Mouse (Mus musculus) erythroid progenitor cell, adult 5-6 weeks (primary cell): ENCODE data around the gene Ldlrad1. TPM values are rescaled to one million over a fixed set of nuclear protein-coding genes. Genes with fewer than 3 reads are reported as not detected.
A peak's percentile ranks its signal among the peaks of the same experiment; 100 is the strongest.

Experiments used
- ATAC-seq: replicated peaks from 2 replicates; pipeline ENCODE4 v1.8.0; 2016; ENCODE audit warnings: moderate number of reproducible peaks, mild to moderate bottlenecking, moderate TSS enrichment, inconsistent platforms; ENCODE audit not compliant: poor library complexity, low FRiP score, severe bottlenecking
- total RNA-seq, 2 experiments: library from RNA; stranded (forward) in 1 of 2; stranded (reverse) in 1 of 2; fragments of 150-400 nt in 1 of 2; fragments of 186-747, 209-891 nt in 1 of 2; gene quantifications; 2 replicates each; pipeline versions ENCODE4 v1.2.3 to v1.2.4; 2015 to 2017; ENCODE audit warnings: low replicate concordance in 2 of 2

The Ldlrad1 gene
- total RNA-seq, 2 experiments from 2014 or later, result 3.2 TPM; not detected in 1

GRCm38 (mm10) chr4:107252522-107252921, 43.5 kb downstream of the Ldlrad1 start:
- ATAC-seq, result no peak

DNA sequence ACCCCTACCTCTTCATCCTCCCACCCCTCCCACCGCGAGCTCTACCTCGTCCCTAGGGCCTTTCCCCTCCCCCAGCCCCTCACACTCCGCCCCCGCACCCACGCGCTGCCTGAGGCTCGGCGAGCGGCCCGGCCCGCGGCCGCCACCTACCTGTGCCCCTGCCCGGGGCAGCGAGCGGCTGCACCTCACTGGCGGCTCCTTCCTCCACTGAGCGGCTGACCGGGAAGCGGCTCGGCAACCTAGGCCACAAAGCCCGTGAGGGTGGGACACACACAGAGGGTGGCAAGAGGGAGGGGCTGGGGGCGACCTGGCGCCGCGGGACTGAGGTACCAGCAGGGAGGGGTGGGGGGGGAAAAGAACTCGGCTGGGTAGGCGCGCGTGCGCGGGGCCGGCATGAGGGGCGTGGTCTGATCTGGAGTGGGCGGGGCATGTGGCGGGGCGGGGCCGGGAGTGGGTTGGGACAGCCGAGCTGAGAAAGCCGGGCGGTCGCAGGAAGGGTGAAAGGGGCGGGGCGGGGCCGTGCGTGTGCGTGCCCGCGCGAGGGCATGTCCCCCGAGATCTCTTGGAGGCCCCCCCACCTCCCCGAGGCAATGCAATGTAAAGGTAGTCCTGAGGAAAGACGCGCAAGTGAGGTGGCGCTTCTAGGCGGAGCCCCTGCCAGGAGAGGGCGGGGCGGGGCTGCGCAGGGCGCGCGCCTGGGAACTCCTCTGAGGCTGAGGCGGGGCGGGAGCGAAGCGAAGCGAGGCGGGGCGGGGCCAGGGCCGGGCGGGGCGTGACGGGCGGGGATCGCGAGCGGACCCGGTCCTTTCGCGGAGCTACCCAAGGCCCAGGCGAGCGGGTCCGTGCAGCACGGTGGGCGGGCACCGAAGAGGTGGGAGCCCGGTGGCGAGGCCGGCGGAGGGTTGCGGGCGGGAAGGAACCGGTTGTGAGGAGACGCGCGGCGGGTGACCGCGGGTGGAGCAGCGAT, 44.4 kb downstream of the Ldlrad1 start, which contains the start of the genes Lrrc42 and Hspb11:
TSS of gene Lrrc42 (minus strand) at position 408 of the 967 bp plus-strand sequence.
TSS of gene Hspb11 (plus strand) at position 469 of the 967 bp plus-strand sequence.
- ATAC-seq, result peak; percentile 87

DNA sequence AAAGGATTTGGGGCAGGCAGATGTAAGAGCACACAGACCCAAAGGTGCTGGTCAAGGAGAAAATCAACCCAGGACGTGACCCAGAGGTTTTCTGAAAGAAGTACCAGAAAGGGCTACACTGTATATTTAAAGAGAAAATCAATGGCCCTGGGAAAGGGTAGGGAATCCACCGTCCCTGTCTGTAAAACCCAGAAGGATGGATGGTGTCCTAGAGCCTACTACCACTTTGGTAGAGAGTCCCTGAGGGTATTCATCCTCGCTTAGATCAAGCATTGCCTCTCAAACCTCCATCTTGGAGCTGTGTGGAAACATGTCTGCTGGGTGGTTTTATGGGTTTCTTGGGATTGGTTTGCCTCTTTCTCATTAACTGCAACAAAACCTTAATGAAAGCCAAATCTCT, 45.4 kb downstream of the Ldlrad1 start:
- ATAC-seq, result no peak

GRCm38 (mm10) chr4:107260001-107260400, 51.0 kb downstream of the Ldlrad1 start:
- no peak for ATAC-seq

Other genes with a start within 250 kb of the Ldlrad1 start
- gene Mrpl37, start 142.3 kb upstream of the Ldlrad1 start, total RNA-seq (2015; ENCODE audit: low replicate concordance), result 13.4 and 24.9 TPM in 2 replicates
- gene Mrpl37, start 142.3 kb upstream of the Ldlrad1 start, total RNA-seq (2017; ENCODE audit: low replicate concordance), result 11.0 and 14.3 TPM in 2 replicates
- gene Cyb5rl, start 142.2 kb upstream of the Ldlrad1 start, total RNA-seq (2015; ENCODE audit: low replicate concordance), result 0.36 TPM in 1 of 2 replicates, not detected in the other
- gene Cyb5rl, start 142.2 kb upstream of the Ldlrad1 start, total RNA-seq (2017; ENCODE audit: low replicate concordance), result 0.15 TPM in 1 of 2 replicates, not detected in the other
- not detected in 2 replicates for gene Cdcp2, start 112.3 kb upstream of the Ldlrad1 start, total RNA-seq (2015; ENCODE audit: low replicate concordance)
- not detected in 2 replicates for gene Cdcp2, start 112.3 kb upstream of the Ldlrad1 start, total RNA-seq (2017; ENCODE audit: low replicate concordance)
- 181 and 214 TPM in 2 replicates for gene Tmem59, start 30.8 kb upstream of the Ldlrad1 start, total RNA-seq (2015; ENCODE audit: low replicate concordance)
- gene Tmem59, start 30.8 kb upstream of the Ldlrad1 start, total RNA-seq (2017; ENCODE audit: low replicate concordance), result 134 and 191 TPM in 2 replicates
- gene Tceanc2, start 30.1 kb upstream of the Ldlrad1 start, total RNA-seq (2015; ENCODE audit: low replicate concordance), result 13.4 and 14.4 TPM in 2 replicates
- gene Tceanc2, start 30.1 kb upstream of the Ldlrad1 start, total RNA-seq (2017; ENCODE audit: low replicate concordance), result 7.6 and 48.4 TPM in 2 replicates
- 8.4 and 15.9 TPM in 2 replicates for gene Lrrc42, start 44.4 kb downstream of the Ldlrad1 start, total RNA-seq (2015; ENCODE audit: low replicate concordance)
- 8.2 and 22.2 TPM in 2 replicates for gene Lrrc42, start 44.4 kb downstream of the Ldlrad1 start, total RNA-seq (2017; ENCODE audit: low replicate concordance)
- gene Hspb11, start 44.4 kb downstream of the Ldlrad1 start, total RNA-seq (2015; ENCODE audit: low replicate concordance), result 1.3 and 3.6 TPM in 2 replicates
- 5.0 and 11.8 TPM in 2 replicates for gene Hspb11, start 44.4 kb downstream of the Ldlrad1 start, total RNA-seq (2017; ENCODE audit: low replicate concordance)
- not detected in 2 replicates for gene Dio1, start 98.0 kb downstream of the Ldlrad1 start, total RNA-seq (2015; ENCODE audit: low replicate concordance)
- not detected in 2 replicates for gene Dio1, start 98.0 kb downstream of the Ldlrad1 start, total RNA-seq (2017; ENCODE audit: low replicate concordance)
- 5.0 and 34.6 TPM in 2 replicates for gene Yipf1, start 105.2 kb downstream of the Ldlrad1 start, total RNA-seq (2015; ENCODE audit: low replicate concordance)
- gene Yipf1, start 105.2 kb downstream of the Ldlrad1 start, total RNA-seq (2017; ENCODE audit: low replicate concordance), result 14.9 and 20.5 TPM in 2 replicates
- 37.5 and 67.1 TPM in 2 replicates for gene Ndc1, start 158.6 kb downstream of the Ldlrad1 start, total RNA-seq (2015; ENCODE audit: low replicate concordance)
- gene Ndc1, start 158.6 kb downstream of the Ldlrad1 start, total RNA-seq (2017; ENCODE audit: low replicate concordance), result 13.2 and 21.3 TPM in 2 replicates
- gene Glis1, start 225.4 kb downstream of the Ldlrad1 start, total RNA-seq (2015; ENCODE audit: low replicate concordance), result not detected in 2 replicates
- gene Glis1, start 225.4 kb downstream of the Ldlrad1 start, total RNA-seq (2017; ENCODE audit: low replicate concordance), result 0.13 TPM in 1 of 2 replicates, not detected in the other